13 mouse cellular contexts compared by ENCODE assay signal in genomic region chr1:171239992-171240744, GRCm38 (mm10). TPM values are rescaled to one million over a fixed set of nuclear protein-coding genes. Genes with fewer than 3 reads are reported as not detected.
DNase-seq lines count a peak whose midpoint lies in the region; ATAC-seq lines count a peak whose summit lies in the region.
"Had no signal": no experiment of that assay in that cellular context is flagged by ENCODE, and none has a peak within 500 bp of the region (broad histone marks: within the 10 kb centered on the region; RNA-seq: fewer than 3 reads in every experiment).

No protein-coding gene starts in this region.

- WGBS in kidney, embryonic 15.5 days = 59% methylated on average over 15 of the region's 15 CpGs
- 82% methylated on average over 15 of the region's 15 CpGs for WGBS in forebrain, embryonic 16.5 days

- H3K4me2 ChIP-seq in kidney, embryonic 15.5 days = no peak overlapping the region
- no peak overlapping the region for H3K4me2 ChIP-seq in forebrain, embryonic 16.5 days (ENCODE audit: low read length)

- no peak overlapping the region for H3K9ac ChIP-seq in kidney, embryonic 15.5 days
- no peak overlapping the region for H3K9ac ChIP-seq in forebrain, embryonic 16.5 days (replicated peaks; ENCODE audit: low read depth, low read length)

- H3K4me1 ChIP-seq in kidney, embryonic 15.5 days = peaks cover 15% of the 10 kb centered on the region; the same call in 1 of the 2 replicates
- no peaks in the 10 kb centered on the region; the same call in 1 of the 2 replicates for H3K4me1 ChIP-seq in forebrain, embryonic 16.5 days (replicated peaks; ENCODE audit: control insufficient read depth, insufficient read depth, low read length)

- H3K9me3 ChIP-seq in kidney, embryonic 15.5 days (replicated peaks) = no peaks in the 10 kb centered on the region
- H3K9me3 ChIP-seq in forebrain, embryonic 16.5 days (ENCODE audit: control insufficient read depth, low read length) = no peaks in the 10 kb centered on the region
- H3K9me3 ChIP-seq: embryonic facial prominence, embryonic 10.5 days had no signal

- H3K27ac ChIP-seq in kidney, embryonic 15.5 days = 0 out of 2 replicates have a peak overlapping the region, but pooled peaks have one; percentile 24
- H3K27ac ChIP-seq in forebrain, embryonic 16.5 days (ENCODE audit: low read length) = no peak overlapping the region
- H3K27ac ChIP-seq: embryonic facial prominence, embryonic 10.5 days; macrophage had no signal

- DNase-seq in adrenal gland, adult 18-20 months (ENCODE audit: low spot score in 2 of 2) = peak; percentile 53 to 57
- no peak for DNase-seq in adrenal gland, postnatal 4 days (ENCODE audit: low spot score in 2 of 2)
- peak; percentile 35 to 65 for DNase-seq in lung, adult 18-20 months
- no peak for DNase-seq in lung, postnatal 14 days
- peak; percentile 86 for DNase-seq in skeletal muscle tissue, adult 2 months (ENCODE audit: low read depth, low spot score)
- DNase-seq in layer of hippocampus, adult 8-10 months (ENCODE audit: low spot score in 2 of 2) = no peak
- DNase-seq: cerebellum, adult 11 months; thymus, adult 2 months had no signal

- 0 out of 2 replicates have a peak, but pooled peaks have one; percentile 34 for ATAC-seq in kidney, embryonic 15.5 days (replicated peaks; ENCODE audit: low FRiP score)
- no peak for ATAC-seq in forebrain, embryonic 16.5 days
- ATAC-seq: forebrain, embryonic 14.5 days had no signal

- H3K4me3 ChIP-seq in kidney, embryonic 15.5 days (replicated peaks) = no peak overlapping the region
- no peak overlapping the region for H3K4me3 ChIP-seq in forebrain, embryonic 16.5 days (replicated peaks; ENCODE audit: low read length)
- H3K4me3 ChIP-seq: embryonic facial prominence, embryonic 10.5 days had no signal

- H3K27me3 ChIP-seq in kidney, embryonic 15.5 days = no peaks in the 10 kb centered on the region
- no peaks in the 10 kb centered on the region for H3K27me3 ChIP-seq in forebrain, embryonic 16.5 days (replicated peaks; ENCODE audit: control insufficient read depth, insufficient read depth, low read length)

- peaks cover 98% of the 10 kb centered on the region for H3K36me3 ChIP-seq in kidney, embryonic 15.5 days
- peaks cover 24% of the 10 kb centered on the region for H3K36me3 ChIP-seq in forebrain, embryonic 16.5 days (ENCODE audit: control insufficient read depth, insufficient read depth)

RNA-seq across cellular contexts. Expression of gene Fcer1g, which starts 6.0 kb away (rescaled TPM):
- 10 to 100 TPM; 23.2 to 46.7 TPM for total RNA-seq in adrenal gland, adult 18-20 months (2021)
- total RNA-seq in adrenal gland, postnatal 4 days (2021) = 10 to 100 TPM; 22.4 to 23.2 TPM
- polyA plus RNA-seq in kidney, embryonic 15.5 days (2015; fragmentation: Nextera tagmentation; extraction: Ambion mirVana) = 35.0 and 36.9 TPM in 2 replicates
- polyA plus RNA-seq in forebrain, embryonic 16.5 days (2015; fragmentation: Nextera tagmentation; extraction: Ambion mirVana) = 15.7 and 17.6 TPM in 2 replicates
- 10 to 100 TPM; 10.9 to 95.1 (median 48.8) TPM for total RNA-seq in layer of hippocampus, adult 8-10 months (2022)

RNA-seq across cellular contexts. Expression of gene Adamts4, which starts 10.1 kb away (rescaled TPM):
- total RNA-seq in adrenal gland, adult 18-20 months (2021) = 1 to 10 TPM; 1.5 to 3.8 TPM
- total RNA-seq in adrenal gland, postnatal 4 days (2021) = 1 to 10 TPM; 4.3 to 4.5 TPM
- polyA plus RNA-seq in kidney, embryonic 15.5 days (2015; fragmentation: Nextera tagmentation; extraction: Ambion mirVana) = 10.7 and 11.6 TPM in 2 replicates
- 7.2 and 7.6 TPM in 2 replicates for polyA plus RNA-seq in forebrain, embryonic 16.5 days (2015; fragmentation: Nextera tagmentation; extraction: Ambion mirVana)
- 10 to 100 TPM; 11.6 to 13.7 (median 12.4) TPM for total RNA-seq in layer of hippocampus, adult 8-10 months (2022)

RNA-seq across cellular contexts. Expression of gene Ndufs2, which starts 11.0 kb away (rescaled TPM):
- total RNA-seq in adrenal gland, adult 18-20 months (2021) = 1,000 to 10,000 TPM in 1 of 2 experiments, 100 to 1,000 TPM in 1; 683 to 1,034 TPM
- 100 to 1,000 TPM; 446 to 477 TPM for total RNA-seq in adrenal gland, postnatal 4 days (2021)
- polyA plus RNA-seq in kidney, embryonic 15.5 days (2015; fragmentation: Nextera tagmentation; extraction: Ambion mirVana) = 276 and 283 TPM in 2 replicates
- 212 and 232 TPM in 2 replicates for polyA plus RNA-seq in forebrain, embryonic 16.5 days (2015; fragmentation: Nextera tagmentation; extraction: Ambion mirVana)
- 100 to 1,000 TPM; 263 to 286 (median 271) TPM for total RNA-seq in layer of hippocampus, adult 8-10 months (2022)

RNA-seq across cellular contexts. Expression of gene Apoa2, which starts 15.3 kb away (rescaled TPM):
- total RNA-seq in adrenal gland, adult 18-20 months (2021) = 1 to 10 TPM; 4.2 to 4.6 TPM
- total RNA-seq in adrenal gland, postnatal 4 days (2021) = 100 to 1,000 TPM in 1 of 2 experiments, 10 to 100 TPM in 1; 18.3 to 847 TPM
- polyA plus RNA-seq in kidney, embryonic 15.5 days (2015; fragmentation: Nextera tagmentation; extraction: Ambion mirVana) = 45.5 and 97.5 TPM in 2 replicates
- 1.4 and 2.3 TPM in 2 replicates for polyA plus RNA-seq in forebrain, embryonic 16.5 days (2015; fragmentation: Nextera tagmentation; extraction: Ambion mirVana)
- total RNA-seq in layer of hippocampus, adult 8-10 months (2022) = 1 to 10 TPM; 1.9 to 3.1 (median 2.5) TPM
- polyA plus RNA-seq: macrophage had no signal

RNA-seq across cellular contexts. Expression of gene Tomm40l, which starts 17.9 kb away (rescaled TPM):
- total RNA-seq in adrenal gland, adult 18-20 months (2021) = 10 to 100 TPM; 47.7 to 67.0 TPM
- total RNA-seq in adrenal gland, postnatal 4 days (2021) = 10 to 100 TPM; 41.6 to 43.5 TPM
- 35.1 and 35.4 TPM in 2 replicates for polyA plus RNA-seq in kidney, embryonic 15.5 days (2015; fragmentation: Nextera tagmentation; extraction: Ambion mirVana)
- 47.7 and 54.8 TPM in 2 replicates for polyA plus RNA-seq in forebrain, embryonic 16.5 days (2015; fragmentation: Nextera tagmentation; extraction: Ambion mirVana)
- 10 to 100 TPM; 69.3 to 85.0 (median 74.9) TPM for total RNA-seq in layer of hippocampus, adult 8-10 months (2022)

Comparison
In these comparisons a context has a peak if more than half of its experiments do, and no peak if none do; other contexts are left out.
1. DNase-seq: peak in adrenal gland, adult 18-20 months (2 of 2), lung, adult 18-20 months (2 of 2) and skeletal muscle tissue, adult 2 months (single experiment); none in adrenal gland, postnatal 4 days (0 of 2), lung, postnatal 14 days (single experiment) and layer of hippocampus, adult 8-10 months (0 of 2).